Mouse (Mus musculus) layer of hippocampus, postnatal 10 days (tissue): ENCODE data around the gene Exd1. TPM values are rescaled to one million over a fixed set of nuclear protein-coding genes. Genes with fewer than 3 reads are reported as not detected.

Source experiments
- total RNA-seq, 2 experiments: library from RNA; stranded (reverse); gene quantifications; 2 replicates each; pipeline ENCODE4 v1.2.3; 2021

The Exd1 gene
- total RNA-seq, 2 experiments from 2014 or later, result 0.76 to 2.1 TPM

Other genes starting within 250 kb of the Exd1 start
- 1 to 10 TPM; 7.4 to 7.6 TPM for gene Dll4, start 221.8 kb downstream of the Exd1 start, total RNA-seq
- 1 to 10 TPM; 7.6 to 7.8 TPM for gene Chac1, start 196.4 kb downstream of the Exd1 start, total RNA-seq
- 10 to 100 TPM; 19.6 to 20.2 TPM for gene Ino80, start 69.9 kb downstream of the Exd1 start, total RNA-seq
- gene Chp1, start 70 bp upstream of the Exd1 start, total RNA-seq, result 100 to 1,000 TPM; 116 to 119 TPM
- gene Nusap1, start 70.7 kb upstream of the Exd1 start, total RNA-seq, result 1 to 10 TPM; 3.5 to 3.7 TPM
- gene Oip5, start 70.8 kb upstream of the Exd1 start, total RNA-seq, result 1 to 10 TPM; 3.6 to 4.8 TPM
- 10 to 100 TPM; 27.0 to 27.8 TPM for gene Ndufaf1, start 115.2 kb upstream of the Exd1 start, total RNA-seq
- gene Rtf1, start 127.4 kb upstream of the Exd1 start, total RNA-seq, result 10 to 100 TPM; 58.0 to 63.0 TPM
- gene Itpka, start 194.7 kb upstream of the Exd1 start, total RNA-seq, result 100 to 1,000 TPM; 115 to 124 TPM
- 1 to 10 TPM; 3.6 to 4.8 TPM for gene Ltk, start 212.8 kb upstream of the Exd1 start, total RNA-seq
- 10 to 100 TPM; 16.4 to 16.7 TPM for gene Rpap1, start 239.9 kb upstream of the Exd1 start, total RNA-seq